Mouse (Mus musculus): ENCODE measurements around the gene Agbl4. TPM values are rescaled to one million over a fixed set of nuclear protein-coding genes. Genes with fewer than 3 reads are reported as not detected.

Agbl4 gene
- polyA plus RNA-seq, 1 experiment = 13.1 TPM

GRCm38 (mm10) chr4:111399784-111400183 is 1002.3 kb downstream of the Agbl4 start:
- Histone ChIP-seq H3K4me1 (ENCODE audit: control insufficient read depth, insufficient read depth, low read length) (peaks cover 2% of the 10 kb centered on the region; the same call in 1 of the 2 replicates), H3K27ac (ENCODE audit: insufficient read depth, low read length) (no peak overlapping the region), H3K4me3 (ENCODE audit: insufficient read depth, low read length) (no peak overlapping the region)
- no peak for TF ChIP-seq POLR2A (IDR thresholded peaks at IDR 0.05; ENCODE audit: extremely low read depth, insufficient read depth, low read length)
- no peak for TF ChIP-seq CTCF (IDR thresholded peaks at IDR 0.05; ENCODE audit: extremely low read depth, insufficient read depth, low read length)

GRCm38 (mm10) chr4:111400676-111401075 is 1003.2 kb downstream of the Agbl4 start:
- TF ChIP-seq CTCF (IDR thresholded peaks at IDR 0.05; ENCODE audit: extremely low read depth, insufficient read depth, low read length) = no peak
- TF ChIP-seq POLR2A (IDR thresholded peaks at IDR 0.05; ENCODE audit: extremely low read depth, insufficient read depth, low read length) = no peak
- Histone ChIP-seq H3K4me3 (ENCODE audit: insufficient read depth, low read length) (no peak overlapping the region), H3K27ac (ENCODE audit: insufficient read depth, low read length) (no peak overlapping the region), H3K4me1 (ENCODE audit: control insufficient read depth, insufficient read depth, low read length) (peaks cover 2% of the 10 kb centered on the region; the same call in 1 of the 2 replicates)

- Histone ChIP-seq H3K27ac (ENCODE audit: insufficient read depth, low read length) (peak overlapping the region; percentile 90), H3K4me1 (ENCODE audit: control insufficient read depth, insufficient read depth, low read length) (peaks cover 2% of the 10 kb centered on the region; the same call in 1 of the 2 replicates), H3K4me3 (ENCODE audit: insufficient read depth, low read length) (no peak overlapping the region)
- no peak for TF ChIP-seq CTCF (IDR thresholded peaks at IDR 0.05; ENCODE audit: extremely low read depth, insufficient read depth, low read length)
- no peak for TF ChIP-seq POLR2A (IDR thresholded peaks at IDR 0.05; ENCODE audit: extremely low read depth, insufficient read depth, low read length)
Observed at GRCm38 (mm10) chr4:111403243-111403642, 1005.8 kb downstream of the Agbl4 start.

GRCm38 (mm10) chr4:111410731-111411130 is 1013.3 kb downstream of the Agbl4 start:
- no peak overlapping the region for H3K27ac ChIP-seq (ENCODE audit: insufficient read depth, low read length)
- H3K4me1 ChIP-seq (ENCODE audit: control insufficient read depth, insufficient read depth, low read length) = no peaks in the 10 kb centered on the region; the same call in 1 of the 2 replicates
- no peak overlapping the region for H3K4me3 ChIP-seq (ENCODE audit: insufficient read depth, low read length)
- TF ChIP-seq POLR2A (IDR thresholded peaks at IDR 0.05; ENCODE audit: extremely low read depth, insufficient read depth, low read length) (no peak), CTCF (IDR thresholded peaks at IDR 0.05; ENCODE audit: extremely low read depth, insufficient read depth, low read length) (no peak)

GRCm38 (mm10) chr4:111414399-111414798 is 1016.9 kb downstream of the Agbl4 start:
- H3K4me1 ChIP-seq (ENCODE audit: control insufficient read depth, insufficient read depth, low read length) = no peaks in the 10 kb centered on the region; the same call in 1 of the 2 replicates
- H3K4me3 ChIP-seq (ENCODE audit: insufficient read depth, low read length) = peak overlapping the region; percentile 53
- TF ChIP-seq POLR2A (IDR thresholded peaks at IDR 0.05; ENCODE audit: extremely low read depth, insufficient read depth, low read length) = no peak
- TF ChIP-seq CTCF (IDR thresholded peaks at IDR 0.05; ENCODE audit: extremely low read depth, insufficient read depth, low read length) = no peak
- no peak overlapping the region for H3K27ac ChIP-seq (ENCODE audit: insufficient read depth, low read length)

- Histone ChIP-seq H3K4me1 (ENCODE audit: control insufficient read depth, insufficient read depth, low read length) (no peaks in the 10 kb centered on the region; the same call in 1 of the 2 replicates), H3K27ac (ENCODE audit: insufficient read depth, low read length) (peak within 1 kb of the TSS; percentile 86; the same call in 1 of the 2 replicates), H3K4me3 (ENCODE audit: insufficient read depth, low read length) (peak within 1 kb of the TSS; percentile 53)
- TF ChIP-seq POLR2A (IDR thresholded peaks at IDR 0.05; ENCODE audit: extremely low read depth, insufficient read depth, low read length) = 0 out of 2 replicates have a peak, but pooled peaks have one; percentile 25
- TF ChIP-seq CTCF (IDR thresholded peaks at IDR 0.05; ENCODE audit: extremely low read depth, insufficient read depth, low read length) = no peak
Observed at GRCm38 (mm10) chr4:111414818-111415488, 1017.5 kb downstream of the Agbl4 start, which contains the start of gene Bend5. Gene Bend5, plus strand, starts transcription at chr4:111415006.

GRCm38 (mm10) chr4:111416126-111416525 is 1018.7 kb downstream of the Agbl4 start:
- Histone ChIP-seq H3K27ac (ENCODE audit: insufficient read depth, low read length) (no peak overlapping the region), H3K4me3 (ENCODE audit: insufficient read depth, low read length) (peak overlapping the region; percentile 53), H3K4me1 (ENCODE audit: control insufficient read depth, insufficient read depth, low read length) (peaks cover 2% of the 10 kb centered on the region)
- TF ChIP-seq CTCF (IDR thresholded peaks at IDR 0.05; ENCODE audit: extremely low read depth, insufficient read depth, low read length) (no peak), POLR2A (IDR thresholded peaks at IDR 0.05; ENCODE audit: extremely low read depth, insufficient read depth, low read length) (no peak)

- Histone ChIP-seq H3K4me1 (ENCODE audit: control insufficient read depth, insufficient read depth, low read length) (peaks cover 2% of the 10 kb centered on the region), H3K4me3 (ENCODE audit: insufficient read depth, low read length) (peak overlapping the region; percentile 53; the same call in 1 of the 2 replicates), H3K27ac (ENCODE audit: insufficient read depth, low read length) (no peak overlapping the region)
- no peak for TF ChIP-seq CTCF (IDR thresholded peaks at IDR 0.05; ENCODE audit: extremely low read depth, insufficient read depth, low read length)
- no peak for TF ChIP-seq POLR2A (IDR thresholded peaks at IDR 0.05; ENCODE audit: extremely low read depth, insufficient read depth, low read length)
Observed at GRCm38 (mm10) chr4:111416551-111416950, 1019.1 kb downstream of the Agbl4 start.

- TF ChIP-seq CTCF (IDR thresholded peaks at IDR 0.05; ENCODE audit: extremely low read depth, insufficient read depth, low read length) (no peak), POLR2A (IDR thresholded peaks at IDR 0.05; ENCODE audit: extremely low read depth, insufficient read depth, low read length) (no peak)
- H3K4me1 ChIP-seq (ENCODE audit: control insufficient read depth, insufficient read depth, low read length) = peaks cover 2% of the 10 kb centered on the region
- H3K4me3 ChIP-seq (ENCODE audit: insufficient read depth, low read length) = no peak overlapping the region
- H3K27ac ChIP-seq (ENCODE audit: insufficient read depth, low read length) = no peak overlapping the region
Observed at GRCm38 (mm10) chr4:111417716-111418115, 1020.3 kb downstream of the Agbl4 start.

GRCm38 (mm10) chr4:111419476-111419875 is 1022.0 kb downstream of the Agbl4 start:
- Histone ChIP-seq H3K4me1 (ENCODE audit: control insufficient read depth, insufficient read depth, low read length) (peaks cover 2% of the 10 kb centered on the region; the same call in 1 of the 2 replicates), H3K4me3 (ENCODE audit: insufficient read depth, low read length) (no peak overlapping the region), H3K27ac (ENCODE audit: insufficient read depth, low read length) (no peak overlapping the region)
- no peak for TF ChIP-seq CTCF (IDR thresholded peaks at IDR 0.05; ENCODE audit: extremely low read depth, insufficient read depth, low read length)
- TF ChIP-seq POLR2A (IDR thresholded peaks at IDR 0.05; ENCODE audit: extremely low read depth, insufficient read depth, low read length) = no peak

Data from cortical plate, adult 2 months (tissue).